Mouse (Mus musculus) heart, adult 2 months (tissue): Measurements from ENCODE around the gene Efna1.

Source experiments
- CTCF ChIP-seq: fragments of 200-600 bp; IDR thresholded peaks from 2 replicates; pipeline ENCODE4 v1.8.1; 2022; ENCODE audit warnings: antibody characterized with exemption, mild to moderate bottlenecking, moderate library complexity
- EP300 ChIP-seq: fragments of 200-500 bp; IDR thresholded peaks from 2 replicates; pipeline ENCODE4 v1.6.1; 2011; ENCODE audit warnings: low read depth, low read length, control low read depth; ENCODE audit not compliant: insufficient read depth
- POLR2A ChIP-seq: fragments of 200-500 bp; IDR thresholded peaks from 2 replicates; pipeline ENCODE4 v1.6.1; 2011; ENCODE audit warnings: mild to moderate bottlenecking, low read depth, low read length, control low read depth; ENCODE audit not compliant: insufficient read depth

- TF ChIP-seq CTCF = peak; percentile 33; the same call in 1 of the 2 replicates
- TF ChIP-seq POLR2A = no peak
- no peak for TF ChIP-seq EP300
Measured at GRCm38 (mm10) chr3:89299499-89299898, 18.6 kb upstream of the Efna1 start.
